Mouse (Mus musculus) hematopoietic stem cell, adult 5-6 weeks (primary cell): ENCODE data around the gene Gas2. TPM values are rescaled to one million over a fixed set of nuclear protein-coding genes. Genes with fewer than 3 reads are reported as not detected.

ENCODE experiments used
- ATAC-seq, 2 experiments: fragments of 125-278 bp in 1 of 2; replicated peaks in 1 of 2; 2 replicates each; pipeline ENCODE4 v1.8.0; 2016 to 2017; ENCODE audit warnings: inconsistent platforms in 2 of 2, mild to moderate bottlenecking in 2 of 2, moderate number of reproducible peaks in 2 of 2, low read depth in 1 of 2, moderate TSS enrichment in 1 of 2; ENCODE audit not compliant: low FRiP score in 2 of 2, poor library complexity in 2 of 2, severe bottlenecking in 2 of 2, insufficient read depth in 1 of 2, low TSS enrichment in 1 of 2
- total RNA-seq: library from RNA; stranded (forward); fragments of 172-1452, 232-1000 nt; gene quantifications from 2 replicates; pipeline ENCODE4 v1.2.3, GENCODE M21; 2017

Gas2 gene
- total RNA-seq, 1 experiment from 2014 or later = 4.6 TPM

GRCm38 (mm10) chr7:51931217-51931616, 69.4 kb downstream of the Gas2 start:
- no peak for ATAC-seq

DNA sequence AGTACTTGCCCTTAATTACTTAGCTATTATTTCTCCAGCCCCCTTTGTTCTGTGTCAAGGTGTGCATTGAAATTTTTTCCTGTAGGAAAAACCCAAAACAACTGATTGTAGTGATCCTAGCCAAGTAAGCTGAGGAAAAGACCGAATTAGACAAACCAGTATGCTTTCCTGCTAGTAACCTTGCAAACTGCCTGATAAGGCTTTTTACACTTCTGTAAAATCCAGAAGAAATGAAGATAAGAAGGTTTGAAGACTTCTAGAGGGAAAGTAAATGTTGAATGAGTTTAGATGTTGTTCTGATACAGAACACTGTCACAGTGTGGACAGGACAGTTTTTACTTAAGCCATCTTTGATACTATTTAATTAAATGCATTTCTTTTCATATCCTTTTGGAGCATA, 75.5 kb downstream of the Gas2 start:
- ATAC-seq = no peak

GRCm38 (mm10) chr7:51940461-51940860, 78.6 kb downstream of the Gas2 start:
- ATAC-seq = no peak

- peak; percentile 39 to 59 for ATAC-seq
These were observed 93.7 kb downstream of the Gas2 start for GRCm38 (mm10) chr7:51955424-51956041.

DNA sequence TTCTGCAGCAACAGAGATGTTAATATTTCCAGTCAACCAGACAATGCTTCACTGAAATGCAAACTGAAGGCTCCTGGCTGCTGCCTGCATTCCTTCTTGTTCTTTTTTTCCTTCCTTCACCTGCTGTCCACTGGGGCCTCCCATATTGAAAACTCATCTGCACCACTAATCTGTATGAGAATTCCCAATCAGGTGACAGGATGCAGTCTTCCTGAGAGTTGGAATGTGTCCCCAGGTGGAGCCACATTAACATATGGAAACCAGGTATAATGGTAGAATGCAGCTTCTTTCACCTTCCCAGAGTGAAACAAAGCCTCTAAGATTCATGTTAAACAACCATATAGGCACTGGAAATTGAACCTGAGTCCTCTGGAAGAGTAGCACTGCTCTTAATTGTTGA, 96.0 kb downstream of the Gas2 start:
- ATAC-seq = no peak

- no peak for ATAC-seq
These were observed 99.0 kb downstream of the Gas2 start for GRCm38 (mm10) chr7:51960698-51961374.

GRCm38 (mm10) chr7:51962219-51962952, 100.6 kb downstream of the Gas2 start:
- ATAC-seq = no peak

GRCm38 (mm10) chr7:51964681-51965080, 102.9 kb downstream of the Gas2 start:
- no peak for ATAC-seq

DNA sequence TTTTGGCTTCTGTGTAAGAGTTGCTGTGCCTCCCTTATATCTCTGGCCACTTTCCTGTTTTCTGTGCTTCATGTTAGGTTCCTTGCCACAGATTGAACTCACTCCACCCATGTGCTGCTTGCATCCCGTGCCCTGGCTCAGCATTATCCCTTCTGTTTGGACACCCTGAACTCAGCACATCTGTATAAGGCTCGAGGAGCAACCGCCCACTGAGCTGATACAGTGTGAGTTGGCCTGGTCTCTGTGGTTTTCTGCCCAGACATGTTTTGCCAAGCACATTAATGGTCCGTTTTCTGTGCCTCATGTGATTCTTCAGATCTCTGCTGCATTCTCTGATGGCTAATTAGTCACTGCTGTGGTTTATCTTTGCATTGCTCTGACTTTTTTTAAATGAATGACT, 105.8 kb downstream of the Gas2 start:
- no peak for ATAC-seq

GRCm38 (mm10) chr7:51969379-51969778, 107.6 kb downstream of the Gas2 start:
- ATAC-seq = no peak

DNA sequence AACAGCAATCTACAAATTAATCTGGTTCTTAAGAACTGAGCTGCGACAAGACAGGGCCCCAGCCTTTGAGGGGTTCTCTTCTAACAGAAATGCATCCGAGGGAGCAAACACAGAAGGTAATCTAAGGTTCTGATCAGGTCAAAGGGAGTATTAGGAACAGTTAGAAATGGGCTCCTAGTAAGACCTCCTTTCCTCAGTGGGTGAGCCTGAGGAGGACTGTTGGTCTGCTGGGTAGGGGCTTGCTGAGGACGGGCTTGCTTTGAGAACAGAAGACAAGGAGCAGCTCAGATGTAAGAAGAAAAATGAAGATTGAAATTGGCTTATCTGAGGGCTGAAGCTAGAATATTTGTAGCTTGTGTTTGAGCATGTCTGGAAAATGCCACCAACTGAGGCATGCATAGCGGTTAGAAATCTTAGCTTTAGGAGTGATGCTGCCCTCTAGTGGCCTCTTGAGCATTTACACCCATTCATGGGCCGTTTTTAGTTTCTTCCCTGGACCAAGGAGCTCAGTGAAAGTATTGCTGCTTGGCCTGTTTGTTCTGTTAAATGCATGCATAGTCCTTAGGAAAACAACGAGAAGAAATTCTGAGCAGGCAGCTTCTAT, 110.5 kb downstream of the Gas2 start:
- peak; percentile 73 to 90 for ATAC-seq

DNA sequence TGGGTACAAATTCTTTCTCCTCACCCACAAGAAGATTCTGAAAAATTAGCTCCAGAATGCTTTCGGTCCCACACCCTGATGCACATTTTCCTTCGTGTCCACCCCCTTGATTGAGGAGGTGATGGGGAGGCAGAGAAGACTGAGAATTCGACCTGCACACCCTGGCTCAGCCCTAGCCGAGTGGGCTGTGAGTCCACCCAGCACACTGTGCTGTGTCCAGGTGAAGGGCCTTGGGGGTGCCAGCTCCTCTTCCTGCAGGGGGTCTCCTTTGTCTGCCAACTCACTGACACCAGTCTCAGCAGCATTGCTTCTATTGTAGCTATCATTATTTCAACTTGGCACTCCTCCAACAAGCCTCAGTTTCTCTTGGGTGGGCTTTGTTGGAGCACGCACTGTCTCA, 111.3 kb downstream of the Gas2 start:
- ATAC-seq = no peak

GRCm38 (mm10) chr7:51973526-51973925, 111.7 kb downstream of the Gas2 start:
- ATAC-seq = no peak

DNA sequence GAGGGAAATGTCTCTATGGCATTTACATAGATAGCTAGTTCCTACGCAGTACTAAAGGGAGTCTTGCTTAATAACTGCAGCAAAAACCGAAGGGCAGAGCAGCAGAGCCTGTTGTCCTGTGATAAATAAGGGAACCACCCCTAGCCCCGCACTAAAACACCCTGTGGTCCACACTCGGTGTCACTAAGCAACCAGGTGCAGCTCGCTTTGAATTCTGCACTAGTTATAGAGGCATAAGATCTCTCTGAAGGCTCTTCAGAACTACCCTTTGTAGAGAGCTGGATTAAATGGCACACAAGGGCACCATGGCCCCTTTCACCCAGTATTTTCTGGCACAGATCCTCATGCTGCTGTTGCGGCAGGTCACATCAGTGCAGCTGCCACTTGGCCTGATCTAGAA, 113.4 kb downstream of the Gas2 start:
- no peak for ATAC-seq

- ATAC-seq = peak; percentile 85 to 95
These were observed 117.5 kb downstream of the Gas2 start for GRCm38 (mm10) chr7:51979271-51979670.

GRCm38 (mm10) chr7:51982303-51982702, 120.5 kb downstream of the Gas2 start:
- no peak for ATAC-seq

- ATAC-seq = no peak
These were observed 123.9 kb downstream of the Gas2 start for GRCm38 (mm10) chr7:51985763-51986162.

DNA sequence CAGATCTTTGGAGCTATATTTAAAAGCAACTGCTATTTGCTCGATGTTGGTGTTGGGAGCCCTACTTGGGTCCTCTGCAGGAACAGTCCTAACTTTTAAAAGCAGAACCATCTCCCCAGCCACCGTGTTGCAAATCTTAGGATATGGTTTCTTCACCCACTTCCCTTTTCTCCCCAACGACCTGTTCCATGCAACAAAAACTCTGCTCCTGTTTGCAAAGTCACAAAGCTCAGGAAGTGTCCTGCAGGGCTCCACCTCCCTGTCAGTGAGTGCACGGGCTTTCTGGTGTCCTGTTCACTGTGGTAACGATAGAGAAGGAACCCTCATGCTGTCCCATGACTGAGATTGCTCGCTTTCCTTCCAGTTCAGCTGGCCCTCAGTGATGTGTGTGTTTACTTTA, 125.1 kb downstream of the Gas2 start:
- ATAC-seq = peak; percentile 97 to 99
